Mouse (Mus musculus) neural tube, embryonic 14.5 days (tissue): ENCODE results near the gene Wrb. TPM values are rescaled to one million over a fixed set of nuclear protein-coding genes. Genes with fewer than 3 reads are reported as not detected.

Experiments used
- ATAC-seq: fragments of 200-750 bp; cut with Nextera tagmentation; 2 replicates; pipeline ENCODE4 v1.8.0; 2017; ENCODE audit warnings: low read depth, mild to moderate bottlenecking, moderate TSS enrichment, moderate library complexity
- H3K27ac ChIP-seq: fragments of 300-500 bp; sonication (generic); 2 replicates; pipeline ENCODE4 v1.5.1; 2014; ENCODE audit warnings: low read depth, mild to moderate bottlenecking, control low read depth, low read length, moderate library complexity, mixed read lengths
- H3K27me3 ChIP-seq: fragments of 300-500 bp; sonication (generic); 2 replicates; pipeline ENCODE4 v1.6.1; 2014; ENCODE audit warnings: low read length; ENCODE audit not compliant: control insufficient read depth, insufficient read depth
- H3K36me3 ChIP-seq: fragments of 300-500 bp; sonication (generic); 2 replicates; pipeline ENCODE4 v1.6.1; 2014; ENCODE audit warnings: low read length, mixed read lengths; ENCODE audit not compliant: control insufficient read depth, insufficient read depth
- H3K4me1 ChIP-seq: fragments of 300-500 bp; sonication (generic); 2 replicates; pipeline ENCODE4 v1.6.1; 2014; ENCODE audit warnings: low read length; ENCODE audit not compliant: control insufficient read depth, insufficient read depth
- H3K4me2 ChIP-seq: fragments of 300-500 bp; sonication (generic); 2 replicates; pipeline ENCODE4 v1.6.1; 2014; ENCODE audit warnings: mild to moderate bottlenecking, low read depth, low read length, control low read depth
- H3K4me3 ChIP-seq: fragments of 300-500 bp; sonication (generic); 2 replicates; pipeline ENCODE4 v1.5.1; 2014; ENCODE audit warnings: low read depth, low read length, control low read depth, mixed read lengths
- H3K9ac ChIP-seq: fragments of 300-500 bp; sonication (generic); replicated peaks from 2 replicates; pipeline ENCODE4 v1.6.1; 2014; ENCODE audit warnings: low read depth, mild to moderate bottlenecking, control low read depth, low read length, mixed read lengths
- H3K9me3 ChIP-seq: fragments of 300-500 bp; sonication (generic); 2 replicates; pipeline ENCODE4 v1.6.1; 2016; ENCODE audit warnings: low read length; ENCODE audit not compliant: control insufficient read depth
- WGBS: fragments of 180-500 bp; shearing (Covaris S2); extraction: QIAGEN DNeasy Blood & Tissue Kit; methylation state at CpG from one replicate; pipeline ENCODE4 v1.1.7; 2014; 5-methylcytosine and 5-hydroxymethylcytosine counted together
- polyA plus RNA-seq: library from polyadenylated mRNA; unstranded; fragments of >200 nt; fragmentation: Nextera tagmentation; extraction: Ambion mirVana; gene quantifications from 2 replicates; pipeline ENCODE4 v1.2.1, GENCODE M21; 2014

Wrb gene
- polyA plus RNA-seq, 1 experiment from 2014 or later, result 228 TPM

GRCm38 (mm10) chr16:96161336-96161735 is 16.1 kb downstream of the Wrb start:
- Histone ChIP-seq H3K36me3 (no peaks in the 10 kb centered on the region), H3K4me2 (no peak overlapping the region), H3K27ac (no peak overlapping the region), H3K9me3 (no peaks in the 10 kb centered on the region), H3K4me1 (peaks cover 16% of the 10 kb centered on the region; the same call in 1 of the 2 replicates), H3K9ac (no peak overlapping the region), H3K27me3 (no peaks in the 10 kb centered on the region), H3K4me3 (no peak overlapping the region)
- no peak for ATAC-seq
- 94% methylated on average over 4 of the region's 4 CpGs for WGBS

- Histone ChIP-seq H3K9me3 (no peaks in the 10 kb centered on the region), H3K27me3 (no peaks in the 10 kb centered on the region), H3K36me3 (no peaks in the 10 kb centered on the region), H3K4me3 (no peak overlapping the region), H3K9ac (no peak overlapping the region), H3K4me1 (no peaks in the 10 kb centered on the region), H3K27ac (no peak overlapping the region), H3K4me2 (no peak overlapping the region)
- WGBS, result 76% methylated on average over 4 of the region's 4 CpGs
- ATAC-seq, result no peak
These were observed 20.6 kb downstream of the Wrb start for GRCm38 (mm10) chr16:96165723-96166264.

- H3K4me1 ChIP-seq, result no peaks in the 10 kb centered on the region
- no peak overlapping the region for H3K4me3 ChIP-seq
- H3K27ac ChIP-seq, result no peak overlapping the region
- H3K9ac ChIP-seq, result no peak overlapping the region
- no peaks in the 10 kb centered on the region for H3K9me3 ChIP-seq
- no peaks in the 10 kb centered on the region for H3K27me3 ChIP-seq
- no peak overlapping the region for H3K4me2 ChIP-seq
- ATAC-seq, result no peak
- H3K36me3 ChIP-seq, result no peaks in the 10 kb centered on the region
- whole genome bisulfite sequencing, result 86% methylated on average over 4 of the region's 4 CpGs
These were observed 23.6 kb downstream of the Wrb start for GRCm38 (mm10) chr16:96168837-96169236.

GRCm38 (mm10) chr16:96173648-96174047 is 28.4 kb downstream of the Wrb start:
- H3K9me3 ChIP-seq, result no peaks in the 10 kb centered on the region
- 77% methylated on average over 8 of the region's 8 CpGs for WGBS
- H3K36me3 ChIP-seq, result no peaks in the 10 kb centered on the region
- no peaks in the 10 kb centered on the region for H3K4me1 ChIP-seq
- H3K27me3 ChIP-seq, result no peaks in the 10 kb centered on the region
- H3K9ac ChIP-seq, result no peak overlapping the region
- no peak overlapping the region for H3K4me2 ChIP-seq
- no peak overlapping the region for H3K4me3 ChIP-seq
- H3K27ac ChIP-seq, result no peak overlapping the region
- ATAC-seq, result no peak

- H3K4me3 ChIP-seq, result no peak overlapping the region
- H3K27me3 ChIP-seq, result no peaks in the 10 kb centered on the region
- H3K27ac ChIP-seq, result no peak overlapping the region
- no peak for ATAC-seq
- no peaks in the 10 kb centered on the region for H3K9me3 ChIP-seq
- no peak overlapping the region for H3K9ac ChIP-seq
- H3K4me1 ChIP-seq, result no peaks in the 10 kb centered on the region
- no peak overlapping the region for H3K4me2 ChIP-seq
- no peaks in the 10 kb centered on the region for H3K36me3 ChIP-seq
- whole genome bisulfite sequencing, result 45% methylated on average over 2 of the region's 2 CpGs
These were observed 30.2 kb downstream of the Wrb start for GRCm38 (mm10) chr16:96175399-96175798.

- Histone ChIP-seq H3K4me1 (no peaks in the 10 kb centered on the region), H3K4me3 (no peak overlapping the region), H3K27ac (no peak overlapping the region), H3K4me2 (no peak overlapping the region), H3K27me3 (no peaks in the 10 kb centered on the region), H3K9me3 (no peaks in the 10 kb centered on the region), H3K36me3 (no peaks in the 10 kb centered on the region), H3K9ac (no peak overlapping the region)
- no peak for ATAC-seq
These were observed 33.9 kb downstream of the Wrb start for GRCm38 (mm10) chr16:96179156-96179555.

GRCm38 (mm10) chr16:96187619-96188018 is 42.4 kb downstream of the Wrb start:
- no peaks in the 10 kb centered on the region for H3K9me3 ChIP-seq
- H3K27ac ChIP-seq, result no peak overlapping the region
- H3K4me1 ChIP-seq, result no peaks in the 10 kb centered on the region
- H3K4me2 ChIP-seq, result no peak overlapping the region
- no peaks in the 10 kb centered on the region for H3K27me3 ChIP-seq
- H3K9ac ChIP-seq, result no peak overlapping the region
- no peak overlapping the region for H3K4me3 ChIP-seq
- H3K36me3 ChIP-seq, result no peaks in the 10 kb centered on the region
- 85% methylated on average over 5 of the region's 5 CpGs for WGBS
- ATAC-seq, result no peak

- H3K4me3 ChIP-seq, result peak within 1 kb of the TSS; percentile 90
- WGBS, result under 1% methylated on average over 76 of the region's 77 CpGs
- no peaks in the 10 kb centered on the region for H3K36me3 ChIP-seq
- H3K27ac ChIP-seq, result peak within 1 kb of the TSS; percentile 67
- no peaks in the 10 kb centered on the region for H3K9me3 ChIP-seq
- H3K4me1 ChIP-seq, result no peaks in the 10 kb centered on the region
- no peaks in the 10 kb centered on the region for H3K27me3 ChIP-seq
- ATAC-seq, result peak; percentile 97
- peak within 1 kb of the TSS; percentile 84 for H3K9ac ChIP-seq
- H3K4me2 ChIP-seq, result peak within 1 kb of the TSS; percentile 64
These were observed 46.6 kb downstream of the Wrb start, which contains the start of gene Lca5l for GRCm38 (mm10) chr16:96191531-96192506. Gene Lca5l (minus strand): TSS chr16:96192271.
